Mouse (Mus musculus) bone marrow macrophage, adult 2 months (primary cell): Measurements from ENCODE around the gene Cby3. TPM values are rescaled to one million over a fixed set of nuclear protein-coding genes. Genes with fewer than 3 reads are reported as not detected.

Experiments used
- H3K27ac ChIP-seq: 2 replicates; pipeline ENCODE4 v1.5.1; 2012; ENCODE audit warnings: low read depth, low read length; ENCODE audit not compliant: insufficient read depth
- H3K4me1 ChIP-seq: 2 replicates; pipeline ENCODE4 v1.6.1; 2012; ENCODE audit warnings: low read length; ENCODE audit not compliant: control insufficient read depth, insufficient read depth
- H3K4me3 ChIP-seq: 2 replicates; pipeline ENCODE4 v1.5.1; 2012; ENCODE audit warnings: mild to moderate bottlenecking, low read length, moderate library complexity; ENCODE audit not compliant: insufficient read depth
- CTCF ChIP-seq: IDR thresholded peaks from 2 replicates; pipeline ENCODE4 v1.5.1; 2012; ENCODE audit warnings: low read depth, mild to moderate bottlenecking, low read length, moderate library complexity
- POLR2A ChIP-seq: IDR thresholded peaks from 2 replicates; pipeline ENCODE4 v1.6.1; 2012; ENCODE audit warnings: mild to moderate bottlenecking, low read depth, low read length, borderline replicate concordance
- polyA plus RNA-seq: library from polyadenylated mRNA; stranded (reverse); fragments of >200 nt; gene quantifications from 2 replicates; pipeline ENCODE4 v1.2.4, GENCODE M21; 2012; ENCODE audit not compliant: missing spikeins, insufficient read depth, insufficient read length

Cby3 gene
- polyA plus RNA-seq, 1 experiment: not detected

- TF ChIP-seq CTCF (no peak), POLR2A (no peak)
These were observed 48.2 kb downstream of the Cby3 start for GRCm38 (mm10) chr11:50402481-50402880.

GRCm38 (mm10) chr11:50403367-50404014 lies 49.2 kb downstream of the Cby3 start:
- Histone ChIP-seq H3K4me1 (no peaks in the 10 kb centered on the region), H3K27ac (no peak overlapping the region), H3K4me3 (no peak overlapping the region)
- no peak for TF ChIP-seq CTCF
- no peak for TF ChIP-seq POLR2A

More at GRCm38 (mm10) chr11:50402481-50402880, 48.2 kb downstream of the Cby3 start:
- H3K4me3 ChIP-seq: no peak overlapping the region
- H3K27ac ChIP-seq: no peak overlapping the region
- no peaks in the 10 kb centered on the region for H3K4me1 ChIP-seq

- Histone ChIP-seq H3K4me3 (no peak overlapping the region), H3K4me1 (peaks cover 8% of the 10 kb centered on the region; the same call in 1 of the 2 replicates), H3K27ac (no peak overlapping the region)
- TF ChIP-seq CTCF (no peak), POLR2A (no peak)
These were observed 53.0 kb downstream of the Cby3 start for GRCm38 (mm10) chr11:50407235-50407634.

Other genes starting within 250 kb of the Cby3 start
- 54.8 and 68.9 TPM in 2 replicates for gene Tbc1d9b, start 223.1 kb upstream of the Cby3 start, polyA plus RNA-seq
- gene Mrnip, start 180.0 kb upstream of the Cby3 start, polyA plus RNA-seq: 3.3 and 3.6 TPM in 2 replicates
- 560 and 577 TPM in 2 replicates for gene Sqstm1, start 143.6 kb upstream of the Cby3 start, polyA plus RNA-seq
- gene Mgat4b, start 143.6 kb upstream of the Cby3 start, polyA plus RNA-seq: 54.0 and 58.7 TPM in 2 replicates
- gene Ltc4s, start 115.8 kb upstream of the Cby3 start, polyA plus RNA-seq: 13.1 and 18.1 TPM in 2 replicates
- 13.9 and 16.3 TPM in 2 replicates for gene Maml1, start 62.2 kb upstream of the Cby3 start, polyA plus RNA-seq
- gene Canx, start 28.8 kb upstream of the Cby3 start, polyA plus RNA-seq: 357 and 396 TPM in 2 replicates
- 293 and 335 TPM in 2 replicates for gene Hnrnph1, start 22.5 kb downstream of the Cby3 start, polyA plus RNA-seq
- 38.7 and 42.3 TPM in 2 replicates for gene Rufy1, start 76.7 kb downstream of the Cby3 start, polyA plus RNA-seq
- gene Adamts2, start 247.6 kb downstream of the Cby3 start, polyA plus RNA-seq: 0.36 and 1.0 TPM in 2 replicates